Mouse (Mus musculus) erythroblast, embryonic 14.5 days (primary cell): ENCODE data around the gene Gjb4.

Experiments used
- GATA1 ChIP-seq: IDR thresholded peaks from 2 replicates; pipeline ENCODE4 v1.6.1; 2012; ENCODE audit warnings: low read length, inconsistent platforms, mixed read lengths
- TAL1 ChIP-seq: IDR thresholded peaks from 3 replicates; pipeline ENCODE4 v1.6.1; 2012; ENCODE audit warnings: low read length, inconsistent platforms, mixed read lengths

DNA sequence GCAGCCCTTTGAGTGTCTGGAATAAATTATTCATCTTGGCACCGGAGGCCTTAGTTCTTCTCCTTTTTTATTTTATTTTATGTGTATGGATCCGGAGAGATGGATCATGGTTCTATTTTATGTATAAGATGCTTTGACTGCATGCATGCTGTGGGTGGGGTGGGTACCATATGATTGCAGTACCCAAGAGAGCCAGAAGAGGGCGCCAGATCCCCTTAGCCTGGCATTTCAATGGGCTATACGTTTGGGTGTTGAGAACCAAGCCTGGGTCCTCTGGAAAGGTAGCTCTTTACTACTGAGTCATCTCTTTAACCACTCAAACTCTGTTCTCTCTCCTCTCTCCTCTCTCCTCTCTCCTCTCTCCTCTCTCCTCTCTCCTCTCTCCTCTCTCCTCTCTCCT is 23.5 kb upstream of the Gjb4 start:
- TF ChIP-seq GATA1, result no peak
- no peak for TF ChIP-seq TAL1
